Mouse (Mus musculus): ENCODE measurements around the gene Cluap1.

GRCm38 (mm10) chr16:3933536-3933935, 24.9 kb downstream of the Cluap1 start:
- no peak for TF ChIP-seq CTCF (conservative IDR thresholded peaks at IDR 0.05; ENCODE audit: low read length)
- no peak for TF ChIP-seq NANOG (IDR thresholded peaks at IDR 0.05; ENCODE audit: borderline replicate concordance, low read length)
- no peak for TF ChIP-seq POU5F1 (IDR thresholded peaks at IDR 0.05; ENCODE audit: borderline replicate concordance, low read length)

Measured in E14TG2a.4 (cell line).